Mouse (Mus musculus) kidney, postnatal 0 days (tissue): ENCODE measurements at regions not wholly inside any gene's neighbourhood (a gene's known extent, or its start where the extent isn't known, plus 50 kb on each side); places are given as distances from the start of the nearest gene placed in this dataset.
A peak's percentile ranks its signal among the peaks of the same experiment; 100 is the strongest.

Experiments
- ATAC-seq: fragments of 200-750 bp; cut with Nextera tagmentation; replicated peaks from 2 replicates; pipeline ENCODE4 v1.8.0; 2017; ENCODE audit warnings: low read depth, moderate number of reproducible peaks, moderate TSS enrichment, moderate library complexity; ENCODE audit not compliant: low FRiP score
- DNase-seq: peaks from one replicate; pipeline ENCODE4 v3.0.0-alpha.2; 2016; ENCODE audit warnings: low spot score
- H3K27ac ChIP-seq: fragments of 300-500 bp; sonication (generic); 2 replicates; pipeline ENCODE4 v1.5.1; 2014; ENCODE audit warnings: mild to moderate bottlenecking
- H3K27me3 ChIP-seq: fragments of 300-500 bp; sonication (generic); 2 replicates; pipeline ENCODE4 v1.6.1; 2014; ENCODE audit warnings: low read length, mixed read lengths; ENCODE audit not compliant: insufficient read depth
- H3K36me3 ChIP-seq: fragments of 300-500 bp; sonication (generic); 2 replicates; pipeline ENCODE4 v1.6.1; 2014; ENCODE audit warnings: low read length, mixed read lengths; ENCODE audit not compliant: insufficient read depth
- H3K4me1 ChIP-seq: fragments of 300-500 bp; sonication (generic); replicated peaks from 2 replicates; pipeline ENCODE4 v1.6.1; 2014; ENCODE audit warnings: antibody characterized with exemption, low read length, mixed read lengths; ENCODE audit not compliant: insufficient read depth
- H3K4me2 ChIP-seq: fragments of 300-500 bp; sonication (generic); 2 replicates; pipeline ENCODE4 v1.6.1; 2014; ENCODE audit warnings: mild to moderate bottlenecking, low read length, moderate library complexity, mixed read lengths
- H3K4me3 ChIP-seq: fragments of 300-500 bp; sonication (generic); replicated peaks from 2 replicates; pipeline ENCODE4 v1.5.1; 2014; ENCODE audit warnings: low read depth, low read length
- H3K9ac ChIP-seq: fragments of 300-500 bp; sonication (generic); 2 replicates; pipeline ENCODE4 v1.6.1; 2014; ENCODE audit warnings: low read depth, low read length
- H3K9me3 ChIP-seq: fragments of 300-500 bp; sonication (generic); replicated peaks from 2 replicates; pipeline ENCODE4 v1.6.1; 2016; ENCODE audit warnings: low read length, inconsistent platforms, mixed read lengths
- CTCF ChIP-seq: IDR thresholded peaks from 2 replicates; pipeline ENCODE4 v1.5.1; 2016; ENCODE audit warnings: antibody characterized with exemption, low read depth, mild to moderate bottlenecking, moderate library complexity
- WGBS: fragments of 180-500 bp; shearing (Covaris S2); extraction: QIAGEN DNeasy Blood & Tissue Kit; methylation state at CpG from one replicate; pipeline ENCODE4 v1.1.7; 2014; 5-methylcytosine and 5-hydroxymethylcytosine counted together

DNA sequence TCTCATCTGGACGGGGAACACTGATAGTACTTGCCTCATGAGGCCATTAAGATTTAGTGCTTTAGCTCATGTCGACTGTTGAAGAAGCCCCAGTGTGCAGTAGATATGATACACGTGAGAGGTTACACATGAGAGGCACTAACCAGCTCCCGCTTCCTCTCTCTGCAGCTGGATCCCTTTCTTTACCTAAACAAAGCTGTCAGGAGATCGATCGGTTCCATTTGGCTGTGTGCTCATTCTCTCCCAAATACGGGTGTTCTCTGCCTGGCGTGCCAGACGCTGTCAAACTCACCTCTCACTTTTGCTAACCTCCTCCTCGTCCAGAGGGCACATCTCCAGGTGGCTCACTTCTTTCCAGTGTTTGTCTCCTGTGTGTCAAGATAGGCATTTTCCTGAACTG, 139.3 kb upstream of the Smlr1 start:
- no peak overlapping the region for H3K27ac ChIP-seq
- no peak for ATAC-seq
- peak; percentile 8 for DNase-seq

DNA sequence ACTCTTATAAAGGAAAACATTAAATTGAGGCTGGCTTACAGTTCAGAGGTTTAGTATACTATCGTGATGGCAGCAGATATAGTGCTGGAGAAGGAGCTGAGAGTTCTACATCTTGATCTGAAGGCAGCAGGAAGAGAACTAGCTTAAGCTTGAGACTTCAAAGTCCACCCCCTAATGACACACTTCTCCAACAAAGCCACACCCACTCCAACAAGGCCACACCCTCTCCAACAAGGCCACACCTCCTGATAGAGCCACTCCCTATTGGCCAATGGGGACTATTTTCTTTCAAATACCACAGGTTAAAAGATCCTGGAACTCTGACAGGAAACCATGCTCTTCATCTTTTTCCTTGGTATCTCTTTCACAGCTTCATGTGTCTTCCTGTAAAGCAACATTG, 134.0 kb upstream of the Smlr1 start:
- Histone ChIP-seq H3K27ac (no peak overlapping the region), H3K4me2 (no peak overlapping the region), H3K36me3 (no peaks in the 10 kb centered on the region), H3K9ac (no peak overlapping the region), H3K4me3 (no peak overlapping the region), H3K4me1 (no peaks in the 10 kb centered on the region), H3K9me3 (no peaks in the 10 kb centered on the region), H3K27me3 (no peaks in the 10 kb centered on the region)
- DNase-seq = no peak
- WGBS = 95% methylated on average over 1 of the region's 1 CpGs
- ATAC-seq = no peak
- TF ChIP-seq CTCF = no peak

More for the DNA sequence above, 139.3 kb upstream of the Smlr1 start:
- Histone ChIP-seq H3K36me3 (no peaks in the 10 kb centered on the region), H3K4me2 (no peak overlapping the region), H3K27me3 (no peaks in the 10 kb centered on the region), H3K4me3 (no peak overlapping the region), H3K4me1 (no peaks in the 10 kb centered on the region), H3K9ac (no peak overlapping the region), H3K9me3 (no peaks in the 10 kb centered on the region)
- no peak for TF ChIP-seq CTCF
- WGBS = 16% methylated on average over 10 of the region's 10 CpGs

DNA sequence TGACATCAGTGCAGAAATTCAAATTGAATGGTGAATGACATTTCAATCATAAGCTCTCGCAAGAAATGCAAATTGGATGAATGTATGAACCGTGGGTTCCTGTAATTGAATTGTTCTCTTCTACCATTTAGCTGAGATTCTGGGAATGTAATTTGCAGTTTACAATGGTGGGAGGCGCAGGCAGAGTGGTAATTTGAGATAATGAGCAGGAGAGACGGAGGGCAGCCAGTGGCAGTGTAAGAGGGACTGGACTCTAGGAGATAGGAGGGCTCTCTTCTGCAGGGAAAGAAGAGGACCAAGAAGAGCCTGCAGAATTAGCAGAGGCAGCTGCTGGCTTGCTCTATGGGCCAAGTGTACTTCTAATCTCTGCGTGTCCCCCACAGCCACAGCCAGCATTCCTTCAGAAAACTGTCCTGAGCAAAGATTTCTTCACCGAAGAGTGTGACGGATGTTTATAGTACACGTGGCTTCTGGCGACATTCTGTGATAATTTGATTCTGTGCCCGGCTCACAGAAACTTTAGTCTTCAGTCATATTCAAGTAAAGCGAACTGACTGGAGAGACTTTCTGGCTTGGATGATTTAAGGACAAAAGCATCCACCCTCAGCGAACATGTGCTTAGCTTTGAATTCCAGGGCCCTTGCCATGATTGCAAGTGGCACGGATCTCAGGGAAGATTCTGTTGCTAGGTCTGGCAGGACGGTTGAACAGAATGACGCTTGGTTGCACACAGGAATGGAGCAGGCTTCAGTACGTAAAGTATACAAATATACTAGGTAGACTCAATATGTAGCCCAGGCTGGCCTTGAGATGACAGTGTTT, 116.9 kb upstream of the Smlr1 start:
- H3K36me3 ChIP-seq = no peaks in the 10 kb centered on the region
- 39% methylated on average over 16 of the region's 16 CpGs for WGBS
- no peak for TF ChIP-seq CTCF
- H3K27ac ChIP-seq = no peak overlapping the region
- no peak overlapping the region for H3K4me3 ChIP-seq
- H3K9ac ChIP-seq = no peak overlapping the region
- DNase-seq (peak; percentile 61), ATAC-seq (no peak)
- no peaks in the 10 kb centered on the region for H3K27me3 ChIP-seq
- H3K4me1 ChIP-seq = no peaks in the 10 kb centered on the region
- peak overlapping the region; percentile 4; the same call in 1 of the 2 replicates for H3K4me2 ChIP-seq
- no peaks in the 10 kb centered on the region for H3K9me3 ChIP-seq

DNA sequence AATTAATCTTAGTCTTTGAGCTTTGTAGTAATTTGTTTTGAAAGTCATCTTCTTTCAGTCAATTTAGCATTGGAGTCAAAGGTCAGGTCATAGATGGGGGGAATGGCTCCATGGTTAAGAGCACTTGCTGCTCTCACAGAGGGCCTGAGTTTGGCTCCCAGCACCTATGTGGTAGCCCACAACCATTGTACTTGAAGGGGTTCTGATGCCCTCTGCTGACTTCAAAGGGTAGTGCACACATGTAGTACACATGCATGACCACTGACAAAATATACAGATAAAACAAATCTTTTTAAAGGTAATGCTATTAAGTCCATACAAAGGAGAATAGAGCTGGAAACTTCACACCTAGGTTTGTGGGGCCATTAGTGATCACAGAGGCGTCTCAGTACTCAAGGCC, 111.7 kb upstream of the Smlr1 start:
- H3K4me2 ChIP-seq = no peak overlapping the region
- WGBS = 84% methylated on average over 1 of the region's 1 CpGs
- H3K4me3 ChIP-seq = no peak overlapping the region

DNA sequence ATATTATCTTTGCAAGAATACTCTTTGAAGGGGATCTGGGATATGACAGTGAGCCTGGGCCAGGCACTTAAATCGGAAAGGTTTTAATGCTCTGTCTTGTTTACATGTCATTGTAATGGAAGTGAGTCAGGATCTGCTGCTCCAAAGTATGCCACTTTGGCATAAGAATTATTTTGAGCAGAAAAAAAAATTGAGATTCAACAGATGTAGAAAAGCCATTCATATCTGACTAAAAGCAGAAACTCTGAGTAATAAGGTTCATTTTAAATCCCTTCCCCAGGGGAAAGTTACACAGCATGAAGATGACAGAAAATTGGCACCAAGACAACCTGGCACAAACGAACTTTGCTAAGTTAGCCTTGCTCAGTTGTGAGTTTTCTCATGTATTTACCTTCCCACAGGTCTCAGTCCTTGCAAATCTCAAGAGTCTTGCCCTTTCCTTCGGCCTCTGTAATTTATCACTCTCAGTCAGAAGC, 107.5 kb upstream of the Smlr1 start:
- Histone ChIP-seq H3K36me3 (no peaks in the 10 kb centered on the region), H3K27me3 (no peaks in the 10 kb centered on the region), H3K27ac (no peak overlapping the region), H3K4me2 (no peak overlapping the region), H3K4me1 (no peaks in the 10 kb centered on the region), H3K9ac (no peak overlapping the region), H3K9me3 (no peaks in the 10 kb centered on the region), H3K4me3 (no peak overlapping the region)
- DNase-seq (peak; percentile 16), ATAC-seq (no peak)
- 33% methylated on average over 3 of the region's 3 CpGs for WGBS
- no peak for TF ChIP-seq CTCF

More for the DNA sequence above, 111.7 kb upstream of the Smlr1 start:
- Histone ChIP-seq H3K27me3 (no peaks in the 10 kb centered on the region), H3K4me1 (no peaks in the 10 kb centered on the region), H3K36me3 (no peaks in the 10 kb centered on the region), H3K9me3 (no peaks in the 10 kb centered on the region), H3K27ac (no peak overlapping the region), H3K9ac (no peak overlapping the region)
- no peak for ATAC-seq
- TF ChIP-seq CTCF = no peak
- no peak for DNase-seq

DNA sequence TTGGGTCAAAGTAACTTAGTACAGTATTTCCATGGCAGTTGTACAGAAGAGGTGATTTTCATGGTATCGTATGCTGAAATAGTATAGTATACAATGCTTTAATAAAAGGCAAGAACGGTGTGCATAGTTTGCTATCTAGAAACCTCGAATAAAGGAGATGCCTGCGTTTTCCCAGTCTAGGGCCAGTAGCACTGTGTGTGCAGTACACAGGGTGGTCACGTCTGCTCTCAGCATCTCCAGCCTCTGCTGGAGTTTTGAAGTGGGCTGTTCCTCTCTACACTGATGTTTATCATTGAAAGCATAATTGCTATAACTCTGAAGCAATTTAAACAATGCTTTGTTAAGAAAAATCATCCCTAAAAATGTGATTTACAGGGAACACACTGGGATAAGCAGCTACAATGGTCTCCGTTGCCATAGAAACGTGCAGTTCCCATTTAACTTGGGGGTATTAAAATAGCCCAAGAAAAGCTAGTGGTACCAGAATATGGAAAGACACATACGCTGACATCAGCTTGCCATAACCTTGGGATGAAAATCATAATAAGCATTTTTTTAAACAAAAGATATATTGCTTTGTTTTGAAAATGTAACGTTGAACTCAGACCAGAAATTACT, 106.1 kb upstream of the Smlr1 start:
- Histone ChIP-seq H3K4me3 (no peak overlapping the region), H3K9ac (no peak overlapping the region)

More for the DNA sequence above, 106.1 kb upstream of the Smlr1 start:
- DNase-seq (no peak), ATAC-seq (no peak)
- Histone ChIP-seq H3K27me3 (no peaks in the 10 kb centered on the region), H3K36me3 (no peaks in the 10 kb centered on the region), H3K4me2 (no peak overlapping the region), H3K4me1 (no peaks in the 10 kb centered on the region), H3K27ac (no peak overlapping the region), H3K9me3 (no peaks in the 10 kb centered on the region)
- TF ChIP-seq CTCF = no peak
- WGBS = 84% methylated on average over 9 of the region's 9 CpGs
